Mouse (Mus musculus) c-Kit-positive CD71-negative TER-119-negative erythroid progenitor cells, embryonic 14.5 days (primary cell): ENCODE measurements around the gene Paxx.
A peak's percentile ranks its signal among the peaks of the same experiment; 100 is the strongest.
"Not testable (repeated sequence)": the region's sequence is repeated elsewhere in the genome, so short reads cannot be mapped to it uniquely, and the experiment has no call there.

Experiments used
- DNase-seq: peaks from one replicate; pipeline ENCODE4 v3.0.0-alpha.2; 2013; ENCODE audit warnings: low read depth

Gene Paxx

GRCm38 (mm10) chr2:25450853-25451647 lies 9.8 kb downstream of the Paxx start:
- no peak for DNase-seq

DNA sequence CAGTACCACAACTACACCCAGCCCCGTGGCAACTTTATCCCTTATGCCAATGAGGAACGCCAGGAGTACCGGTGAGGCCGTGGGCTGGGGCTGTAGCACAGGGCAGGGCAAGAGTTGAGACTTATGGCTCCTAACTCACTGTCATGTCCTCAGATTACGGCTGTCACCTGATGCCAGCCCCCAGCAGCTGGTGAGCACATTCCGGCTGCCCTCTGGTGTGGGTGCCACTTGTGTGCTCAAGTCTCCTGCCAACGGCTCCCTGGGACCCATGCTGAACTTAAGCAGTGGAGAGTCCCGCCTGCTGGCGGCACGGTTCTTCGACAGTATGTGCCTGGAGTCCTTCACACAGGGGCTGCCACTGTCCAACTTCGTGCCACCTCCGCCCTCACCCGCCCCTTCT lies 18.2 kb downstream of the Paxx start:
- DNase-seq, result no peak

- no peak for DNase-seq
These were observed 19.8 kb downstream of the Paxx start for GRCm38 (mm10) chr2:25441067-25441466.

DNA sequence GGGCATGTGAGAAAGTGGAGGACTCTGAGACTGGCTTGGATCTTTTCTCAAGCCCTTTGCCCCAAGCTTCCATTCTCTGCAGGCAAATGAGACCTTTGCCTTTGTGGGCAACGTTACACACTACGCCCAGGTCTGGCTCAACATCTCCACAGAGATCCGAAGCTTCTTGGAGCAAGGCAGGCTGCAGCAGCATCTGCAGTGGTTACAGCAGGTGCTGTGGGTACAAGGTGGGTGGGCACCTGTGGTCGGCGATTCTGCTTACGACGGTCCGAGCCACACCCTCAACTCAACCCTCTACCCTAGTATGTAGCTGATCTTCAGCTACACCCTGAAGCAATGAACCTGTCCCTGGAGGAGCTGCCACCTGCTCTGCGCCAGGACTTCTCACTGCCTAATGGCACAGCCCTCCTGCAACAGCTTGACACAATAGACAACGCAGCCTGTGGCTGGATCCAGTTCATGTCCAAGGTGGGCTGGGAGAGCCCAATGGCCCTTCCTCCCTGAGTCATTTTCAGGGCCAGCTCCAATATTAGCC lies 24.5 kb downstream of the Paxx start:
- no peak for DNase-seq

DNA sequence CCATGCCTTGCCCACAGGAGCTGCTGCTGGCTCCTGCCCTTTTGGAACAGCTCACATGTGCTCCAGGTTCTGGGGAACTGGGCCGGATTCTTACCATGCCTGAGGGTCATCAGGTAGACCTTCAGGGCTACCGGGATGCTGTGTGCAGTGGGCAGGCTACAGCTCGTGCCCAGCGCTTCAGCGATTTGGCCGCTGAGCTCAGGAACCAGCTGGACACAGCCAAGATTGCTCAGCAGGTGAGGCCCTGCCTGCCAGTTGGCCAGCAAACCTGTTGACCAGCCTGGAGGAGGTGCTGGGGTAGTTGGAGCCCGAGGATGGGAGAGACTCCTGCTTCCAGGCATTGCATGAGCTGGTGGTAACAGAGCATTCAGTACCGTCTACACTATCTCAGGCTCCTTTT lies 26.6 kb downstream of the Paxx start:
- DNase-seq, result no peak

DNA sequence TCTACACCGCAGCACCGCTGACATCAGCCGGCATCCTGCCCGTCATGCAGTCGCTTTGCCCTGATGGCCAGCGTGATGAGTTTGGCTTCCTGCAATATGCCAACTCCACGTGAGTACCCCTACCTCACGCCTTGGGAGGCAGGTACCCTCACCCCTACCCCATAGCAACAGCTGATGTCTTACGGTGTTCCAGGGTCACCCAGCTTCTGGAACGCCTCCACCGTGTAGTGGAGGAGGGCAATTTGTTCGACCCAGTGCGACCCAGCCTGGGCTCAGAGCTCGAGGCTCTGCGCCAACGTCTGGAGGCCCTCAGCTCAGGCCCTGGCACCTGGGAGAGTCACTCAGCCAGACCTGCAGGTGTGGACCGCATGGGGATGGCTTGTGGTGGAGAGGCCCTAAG lies 27.8 kb downstream of the Paxx start:
- DNase-seq, result no peak

GRCm38 (mm10) chr2:25432326-25433098 lies 28.4 kb downstream of the Paxx start:
- no peak for DNase-seq

DNA sequence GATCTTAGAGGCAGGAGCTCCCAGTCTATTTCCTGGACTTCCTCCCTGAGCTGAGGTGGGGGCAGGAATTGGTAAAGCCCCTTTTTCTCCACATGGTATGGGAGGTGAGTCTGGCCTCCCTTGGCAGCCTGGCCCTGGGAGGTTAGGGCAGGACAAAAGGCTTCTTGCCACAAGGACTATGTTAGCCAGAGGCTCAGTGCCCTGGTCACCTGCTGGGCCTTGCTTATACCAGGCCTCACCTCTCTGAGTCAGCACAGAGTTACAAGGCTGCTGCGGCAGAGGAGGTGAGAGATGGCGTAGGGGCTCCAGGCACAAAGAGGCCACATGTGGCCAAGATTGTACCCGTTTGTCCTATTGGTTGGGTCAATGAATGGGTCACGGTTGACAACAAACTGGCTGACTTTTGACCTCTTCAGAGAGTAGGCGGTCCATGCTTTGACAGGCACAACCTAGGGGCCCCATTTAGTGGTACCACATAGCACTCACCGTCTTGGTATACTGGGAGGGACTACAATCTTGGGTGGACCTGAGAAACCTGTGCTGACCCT lies 29.5 kb downstream of the Paxx start:
- no peak for DNase-seq

DNA sequence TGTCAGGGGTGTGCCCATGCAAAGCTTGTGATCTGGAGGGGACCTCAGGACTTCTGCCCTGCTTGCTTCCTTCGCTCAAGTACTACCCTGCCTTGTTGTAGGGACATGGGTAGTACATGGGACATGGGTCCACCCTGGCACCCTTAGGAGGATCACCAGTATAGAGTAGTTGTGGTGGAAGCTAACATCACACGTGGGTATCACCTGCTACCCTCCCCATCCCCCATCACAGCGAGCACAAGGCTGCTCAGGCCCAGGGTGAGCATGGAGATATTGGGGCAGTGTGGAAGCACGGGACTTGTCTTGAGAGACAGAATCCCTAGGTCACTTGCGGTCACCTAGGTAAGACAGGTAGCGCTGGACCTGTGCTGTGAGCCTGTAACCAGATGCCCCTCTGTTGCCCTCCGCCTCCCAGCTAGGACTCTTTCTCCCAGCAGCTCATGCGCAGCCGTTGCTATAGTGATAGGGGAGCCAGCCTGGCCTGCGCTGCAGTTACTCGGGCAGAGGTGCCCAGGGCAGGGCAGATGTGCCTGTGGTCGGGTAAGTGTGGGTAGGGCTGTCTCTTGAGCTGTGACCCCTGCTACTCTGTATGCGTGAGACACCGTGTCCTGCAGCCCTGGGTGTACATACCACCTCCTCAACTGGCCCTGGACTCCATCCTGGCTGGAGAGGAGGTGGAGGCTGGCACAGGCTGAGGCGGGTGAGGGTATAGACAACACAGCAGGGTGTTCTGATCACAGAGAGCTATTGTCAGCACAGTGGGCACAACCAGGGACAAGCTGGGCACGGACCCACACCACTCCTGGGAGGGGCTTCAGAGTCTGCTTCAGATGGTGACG lies 30.3 kb downstream of the Paxx start:
- no peak for DNase-seq

- no peak for DNase-seq
These were observed 31.3 kb downstream of the Paxx start for GRCm38 (mm10) chr2:25429435-25430180.

DNA sequence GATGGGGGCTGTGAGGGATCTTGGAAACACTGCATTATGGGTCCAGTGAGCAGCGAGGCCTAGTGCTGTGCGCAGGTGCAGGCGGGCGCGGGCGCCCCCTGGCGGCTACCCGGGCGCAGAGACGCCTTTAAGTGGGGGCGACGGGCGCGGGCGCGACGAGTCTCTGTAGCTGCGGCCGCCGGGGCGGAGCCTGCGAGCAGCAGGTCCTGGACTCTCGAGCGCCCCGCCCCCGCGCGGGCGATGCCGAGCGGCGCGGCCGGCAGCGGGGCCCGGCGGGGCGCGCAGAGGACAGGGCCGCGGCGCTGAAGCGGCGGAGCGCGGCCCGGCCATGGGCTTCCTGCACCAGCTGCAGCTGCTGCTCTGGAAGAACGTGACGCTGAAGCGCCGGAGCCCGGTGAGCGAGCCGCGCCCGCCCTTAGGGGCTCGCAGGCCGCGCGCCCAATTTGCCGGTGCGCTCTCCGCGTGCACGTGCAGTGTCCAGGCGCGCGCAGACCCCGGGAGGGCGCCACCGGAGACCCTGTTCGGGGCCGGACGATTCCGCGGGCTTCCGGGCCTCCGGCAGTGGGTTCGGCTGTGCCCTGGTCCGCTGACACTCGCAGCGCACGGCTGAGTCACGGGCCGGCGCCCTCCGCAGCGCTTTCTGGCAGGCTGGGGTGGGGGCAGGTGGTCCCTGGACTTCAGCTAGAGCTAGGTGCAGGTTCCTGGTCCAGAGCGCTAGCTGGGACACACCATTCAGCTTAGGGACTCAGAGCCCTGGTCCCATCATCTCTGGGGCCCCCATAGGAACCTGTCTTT lies 32.3 kb downstream of the Paxx start, which contains the start of gene Abca2:
Abca2 (plus strand) TSS at position 262 of the 795 bp plus-strand sequence.
- DNase-seq, result peak; percentile 83

- no peak for DNase-seq
These were observed 33.6 kb downstream of the Paxx start for GRCm38 (mm10) chr2:25427256-25427655.

GRCm38 (mm10) chr2:25426721-25427191 lies 34.1 kb downstream of the Paxx start:
- DNase-seq, result peak; percentile 83

GRCm38 (mm10) chr2:25425481-25425880 lies 35.4 kb downstream of the Paxx start:
- DNase-seq, result no peak

DNA sequence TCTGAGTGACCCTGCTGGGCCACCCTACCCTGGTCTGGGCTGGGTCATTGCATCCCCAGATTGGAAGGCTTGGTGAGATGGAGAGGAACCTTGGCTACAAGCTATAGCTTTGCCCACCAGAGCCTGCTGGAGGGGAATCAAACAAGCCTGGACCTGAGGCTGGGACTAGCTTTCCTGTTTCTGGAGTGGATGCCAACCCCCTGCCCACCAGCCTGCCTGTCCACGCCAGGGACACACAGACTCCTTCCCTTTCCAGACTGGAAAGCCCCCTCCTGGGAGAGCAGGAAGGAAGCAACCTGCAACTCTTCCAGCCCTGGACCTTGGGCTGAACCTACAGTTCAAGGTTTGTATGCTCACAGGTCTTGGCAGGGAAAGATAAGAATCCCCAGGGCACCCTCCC lies 37.3 kb downstream of the Paxx start:
- DNase-seq, result no peak

- DNase-seq, result no peak
These were observed 38.1 kb downstream of the Paxx start, which contains the start of gene Fut7 for GRCm38 (mm10) chr2:25422587-25423410. Gene Fut7 (plus strand): TSS chr2:25423267.

- DNase-seq, result no peak
These were observed 39.0 kb downstream of the Paxx start for GRCm38 (mm10) chr2:25421896-25422295.

DNA sequence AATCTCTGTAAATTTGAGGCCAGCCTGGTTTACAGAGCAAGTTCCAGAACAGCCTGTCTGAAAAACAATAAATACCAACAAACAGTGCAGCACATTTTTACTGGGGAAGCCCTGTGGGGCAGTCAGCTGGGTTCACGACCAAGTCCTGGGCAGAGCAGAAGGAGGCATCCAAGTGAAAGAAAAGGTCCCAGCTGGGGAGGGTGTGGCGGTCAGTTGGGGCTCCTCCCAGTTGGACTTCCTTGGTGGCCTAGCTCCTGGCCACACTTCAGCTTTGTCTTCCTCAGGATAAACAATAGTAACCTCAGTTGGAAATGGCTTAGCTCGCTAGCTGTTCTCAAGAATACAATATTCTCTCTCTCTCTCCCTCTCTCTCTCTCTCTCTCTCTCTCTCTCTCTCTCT lies 43.5 kb downstream of the Paxx start:
- DNase-seq, result no peak

DNA sequence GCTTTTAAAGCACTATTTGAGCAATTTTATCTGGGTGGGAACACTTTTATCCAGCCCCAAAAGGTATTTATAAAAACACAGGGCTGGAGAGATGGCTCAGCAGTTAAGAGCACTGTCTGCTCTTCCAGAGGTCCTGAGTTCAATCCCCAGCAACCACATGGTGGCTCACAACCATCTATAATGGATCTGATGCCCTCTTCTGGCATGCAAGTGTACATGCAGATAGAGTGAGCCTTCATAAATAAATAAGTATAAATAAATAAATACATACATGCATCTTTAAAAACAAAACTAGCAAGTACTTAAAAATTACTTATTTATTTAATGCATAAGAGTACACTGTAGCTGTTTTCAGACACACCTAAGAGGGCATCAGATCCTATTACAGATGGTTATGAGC lies 47.5 kb downstream of the Paxx start:
- not testable (repeated sequence) for DNase-seq
